Mouse (Mus musculus) intestine, postnatal 0 days (tissue): ENCODE measurements around the gene Gopc. TPM values are rescaled to one million over a fixed set of nuclear protein-coding genes. Genes with fewer than 3 reads are reported as not detected.
"Not testable (repeated sequence)": the region's sequence is repeated elsewhere in the genome, so short reads cannot be mapped to it uniquely, and the experiment has no call there.

Experiments used
- ATAC-seq: fragments of 200-750 bp; cut with Nextera tagmentation; 2 replicates; pipeline ENCODE4 v1.8.0; 2017; ENCODE audit warnings: mild to moderate bottlenecking, moderate TSS enrichment, moderate library complexity
- H3K27ac ChIP-seq: fragments of 300-500 bp; sonication (generic); 2 replicates; pipeline ENCODE4 v1.5.1; 2014; ENCODE audit warnings: mild to moderate bottlenecking, low read depth, low read length, moderate library complexity
- H3K27me3 ChIP-seq: fragments of 300-500 bp; sonication (generic); replicated peaks from 2 replicates; pipeline ENCODE4 v1.6.1; 2014; ENCODE audit warnings: low read length, mixed read lengths; ENCODE audit not compliant: control insufficient read depth, insufficient read depth
- H3K36me3 ChIP-seq: fragments of 300-500 bp; sonication (generic); 2 replicates; pipeline ENCODE4 v1.6.1; 2014; ENCODE audit warnings: mild to moderate bottlenecking, moderate library complexity; ENCODE audit not compliant: control insufficient read depth, insufficient read depth
- H3K4me1 ChIP-seq: fragments of 300-500 bp; sonication (generic); replicated peaks from 2 replicates; pipeline ENCODE4 v1.6.1; 2014; ENCODE audit warnings: antibody characterized with exemption, low read length, mixed read lengths; ENCODE audit not compliant: control insufficient read depth, insufficient read depth
- H3K4me2 ChIP-seq: fragments of 300-500 bp; sonication (generic); replicated peaks from 2 replicates; pipeline ENCODE4 v1.6.1; 2014; ENCODE audit warnings: low read depth, mild to moderate bottlenecking, moderate library complexity
- H3K4me3 ChIP-seq: fragments of 300-500 bp; sonication (generic); 2 replicates; pipeline ENCODE4 v1.5.1; 2014; ENCODE audit warnings: low read depth, low read length
- H3K9ac ChIP-seq: fragments of 300-500 bp; sonication (generic); 2 replicates; pipeline ENCODE4 v1.6.1; 2014; ENCODE audit warnings: mild to moderate bottlenecking, low read depth, low read length
- H3K9me3 ChIP-seq: fragments of 300-500 bp; sonication (generic); 2 replicates; pipeline ENCODE4 v1.6.1; 2016; ENCODE audit warnings: mixed run types; ENCODE audit not compliant: control insufficient read depth
- CTCF ChIP-seq: sonication (generic); IDR thresholded peaks from 2 replicates; pipeline ENCODE4 v1.5.1; 2016; ENCODE audit warnings: low read depth, mild to moderate bottlenecking, control low read depth, antibody characterized with exemption, moderate library complexity
- WGBS: fragments of 180-500 bp; shearing (Covaris S2); extraction: QIAGEN DNeasy Blood & Tissue Kit; methylation state at CpG from one replicate; pipeline ENCODE4 v1.1.7; 2014; 5-methylcytosine and 5-hydroxymethylcytosine counted together
- polyA plus RNA-seq: library from polyadenylated mRNA; unstranded; fragments of >200 nt; fragmentation: Nextera tagmentation; extraction: Ambion mirVana; gene quantifications from 2 replicates; pipeline ENCODE4 v1.2.1, GENCODE M21; 2015

The Gopc gene
- polyA plus RNA-seq, 1 experiment from 2014 or later: 10.4 TPM

DNA sequence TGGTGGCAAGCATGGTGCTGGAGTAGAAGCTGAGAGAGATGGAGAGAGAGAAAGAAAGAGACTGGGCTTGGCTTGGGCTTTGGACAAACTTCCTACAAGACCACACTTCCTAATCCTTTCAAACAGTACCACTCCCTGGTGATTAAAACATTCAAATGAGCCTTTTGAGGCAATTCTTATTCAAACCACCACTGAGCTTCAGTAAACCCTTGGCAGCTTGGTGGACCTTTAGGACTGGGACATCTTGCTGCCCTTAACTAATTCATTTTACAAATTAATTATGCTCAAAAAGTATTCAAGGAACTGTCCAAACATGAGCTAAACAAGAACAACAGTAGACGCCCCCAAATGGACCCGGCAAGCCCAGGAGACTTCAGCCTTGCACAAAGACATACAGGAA is 86.0 kb downstream of the Gopc start:
- ATAC-seq: no peak
- no peaks in the 10 kb centered on the region for H3K9me3 ChIP-seq
- no peak overlapping the region for H3K27ac ChIP-seq
- H3K4me3 ChIP-seq: no peak overlapping the region
- no peaks in the 10 kb centered on the region for H3K27me3 ChIP-seq
- peaks cover 10% of the 10 kb centered on the region; the same call in 1 of the 2 replicates for H3K36me3 ChIP-seq
- WGBS: 88% methylated on average over 2 of the region's 2 CpGs
- no peak overlapping the region for H3K4me2 ChIP-seq
- no peaks in the 10 kb centered on the region for H3K4me1 ChIP-seq
- no peak overlapping the region for H3K9ac ChIP-seq
- no peak for TF ChIP-seq CTCF

DNA sequence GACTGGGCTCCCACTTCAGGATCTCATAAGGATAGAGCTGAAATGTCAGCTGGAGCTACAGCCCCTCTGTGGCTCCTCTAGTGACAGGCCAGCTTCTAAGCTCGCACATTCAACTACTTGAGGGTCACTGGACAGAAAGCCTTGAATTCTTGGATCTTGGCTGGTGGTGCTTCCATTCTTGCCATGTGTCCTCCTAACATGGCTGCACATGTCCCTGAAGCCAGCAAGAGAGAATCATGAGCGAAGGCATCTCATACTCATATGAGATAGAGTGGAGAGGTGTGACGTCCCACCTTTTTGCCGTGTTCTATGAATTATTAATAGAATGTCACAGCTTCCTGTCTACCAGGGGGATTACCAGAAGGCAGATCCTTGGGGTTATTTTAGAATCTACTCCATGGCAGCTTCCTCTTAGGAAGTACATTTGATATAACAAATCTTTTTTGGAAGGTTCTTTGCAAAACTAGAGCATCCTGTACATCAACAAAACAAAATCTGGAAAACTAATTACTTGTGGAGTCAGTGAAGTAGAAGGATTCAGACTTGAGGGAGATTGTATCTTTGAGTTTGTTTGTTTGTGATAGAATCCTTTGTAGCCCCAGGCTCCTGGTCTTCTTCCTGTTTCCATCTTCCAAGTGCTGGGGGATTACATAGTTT is 87.9 kb downstream of the Gopc start:
- Histone ChIP-seq H3K9ac (no peak overlapping the region), H3K4me3 (no peak overlapping the region), H3K4me1 (no peaks in the 10 kb centered on the region), H3K36me3 (peaks cover 6% of the 10 kb centered on the region; the same call in 1 of the 2 replicates), H3K27ac (no peak overlapping the region), H3K4me2 (no peak overlapping the region), H3K9me3 (no peaks in the 10 kb centered on the region), H3K27me3 (no peaks in the 10 kb centered on the region)
- no peak for ATAC-seq
- 68% methylated on average over 4 of the region's 4 CpGs for WGBS
- no peak for TF ChIP-seq CTCF

DNA sequence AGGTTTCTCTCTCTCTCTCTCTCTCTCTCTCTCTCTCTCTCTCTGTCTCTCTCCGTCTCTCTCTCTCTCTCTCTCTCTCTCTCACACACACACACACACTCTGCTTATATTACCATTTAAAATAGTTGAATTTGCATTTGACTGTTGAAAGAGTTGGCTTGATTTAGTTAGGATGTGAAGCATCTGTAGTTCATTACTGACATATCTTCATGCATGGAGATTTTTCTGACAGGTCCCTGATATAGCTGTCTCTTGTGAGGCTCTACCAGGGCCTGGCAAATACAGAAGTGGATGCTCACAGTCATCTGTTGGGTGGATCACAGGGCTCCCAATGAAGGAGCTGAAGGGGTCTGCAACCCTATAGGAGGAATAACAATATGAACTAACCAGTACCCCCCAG is 89.5 kb downstream of the Gopc start:
- H3K4me1 ChIP-seq, H3K36me3 ChIP-seq, H3K27me3 ChIP-seq, H3K9ac ChIP-seq, ATAC-seq, H3K4me3 ChIP-seq, H3K27ac ChIP-seq, H3K9me3 ChIP-seq, H3K4me2 ChIP-seq: not testable (repeated sequence)
- WGBS: 77% methylated on average over 1 of the region's 1 CpGs

DNA sequence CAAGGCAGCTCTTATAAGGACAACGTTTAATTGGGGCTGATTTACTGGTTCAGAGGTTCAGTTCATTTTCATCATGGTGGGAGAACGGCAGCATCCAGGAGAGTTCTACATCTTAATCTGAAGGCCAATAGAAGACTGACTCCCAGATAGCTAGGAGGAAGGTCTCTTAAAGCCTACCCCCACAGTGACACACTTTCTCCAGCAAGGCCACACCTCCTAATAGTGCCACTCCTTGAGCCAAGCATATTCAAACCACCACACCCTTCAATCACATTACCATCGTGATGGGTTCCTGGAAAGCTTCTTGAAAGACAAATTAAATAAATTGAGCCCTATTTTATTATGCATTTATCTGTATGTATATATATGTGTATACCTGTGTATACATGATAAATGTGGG is 92.7 kb downstream of the Gopc start:
- Histone ChIP-seq H3K4me2 (no peak overlapping the region), H3K4me3 (no peak overlapping the region), H3K4me1 (no peaks in the 10 kb centered on the region; the same call in 1 of the 2 replicates), H3K27me3 (no peaks in the 10 kb centered on the region), H3K9ac (no peak overlapping the region), H3K27ac (no peak overlapping the region), H3K9me3 (no peaks in the 10 kb centered on the region), H3K36me3 (peaks cover 6% of the 10 kb centered on the region; the same call in 1 of the 2 replicates)
- ATAC-seq: no peak
- WGBS: 66% methylated on average over 3 of the region's 3 CpGs
- no peak for TF ChIP-seq CTCF

DNA sequence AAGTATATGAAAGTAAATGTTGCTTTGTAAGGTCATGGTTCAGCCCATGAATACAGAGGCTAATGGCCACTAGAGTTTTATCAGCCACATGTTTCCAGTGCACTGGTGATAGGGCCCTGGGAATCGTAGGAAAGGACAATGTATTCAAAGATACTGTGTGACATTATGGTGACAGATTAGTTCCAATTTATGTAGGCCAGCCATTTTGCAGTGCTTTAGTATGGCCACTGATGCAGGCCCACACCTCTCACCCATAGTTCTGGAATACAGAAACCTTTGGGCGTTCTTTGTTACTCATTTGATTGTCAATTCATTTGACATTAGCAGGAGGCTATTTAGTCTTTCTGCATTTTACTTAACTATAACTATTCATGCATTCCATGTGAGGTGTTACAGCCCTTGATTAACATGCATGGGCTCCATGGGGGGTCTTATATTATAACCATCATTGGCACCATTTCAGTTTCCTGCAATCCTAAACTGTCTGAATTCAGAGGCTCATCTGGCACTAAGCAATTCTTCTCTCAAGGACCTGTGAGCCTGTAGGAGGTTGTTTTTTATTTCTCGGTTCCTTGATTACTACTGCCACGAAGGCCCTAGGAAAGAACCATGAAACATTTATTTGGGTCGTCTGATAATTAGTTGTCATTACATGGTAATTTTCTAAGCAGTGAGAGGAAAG is 93.9 kb downstream of the Gopc start:
- no peak overlapping the region for H3K9ac ChIP-seq
- H3K9me3 ChIP-seq: no peaks in the 10 kb centered on the region
- H3K4me1 ChIP-seq: no peaks in the 10 kb centered on the region; the same call in 1 of the 2 replicates
- H3K27ac ChIP-seq: no peak overlapping the region
- H3K36me3 ChIP-seq: peaks cover 6% of the 10 kb centered on the region; the same call in 1 of the 2 replicates
- H3K4me2 ChIP-seq: no peak overlapping the region
- 78% methylated on average over 5 of the region's 5 CpGs for WGBS
- TF ChIP-seq CTCF: no peak
- no peaks in the 10 kb centered on the region for H3K27me3 ChIP-seq
- no peak for ATAC-seq
- no peak overlapping the region for H3K4me3 ChIP-seq

Other genes starting within 250 kb of the Gopc start
- gene Ros1, start 186.9 kb downstream of the Gopc start, polyA plus RNA-seq: 7.8 and 9.5 TPM in 2 replicates
- gene Dcbld1, start 148.5 kb downstream of the Gopc start, polyA plus RNA-seq: 36.7 and 37.3 TPM in 2 replicates
- gene Gm26741, start 23.4 kb downstream of the Gopc start, polyA plus RNA-seq: not detected in 2 replicates
- gene Nepn, start 6.8 kb upstream of the Gopc start, polyA plus RNA-seq: 0.18 and 0.80 TPM in 2 replicates
- gene Nus1, start 35.4 kb upstream of the Gopc start, polyA plus RNA-seq: 24.7 and 26.4 TPM in 2 replicates